Mouse (Mus musculus) T-helper 1 cell (primary cell): Measurements from ENCODE around the gene Rasgrp1.

Source experiments
- in situ Hi-C: fragments of 300-600 bp; cut with MboI, MseI; formaldehyde crosslinking; loops from one replicate; pipeline ENCODE4 v1.15.1; 2025; ENCODE audit warnings: high pct_unique_total_duplicates

Rasgrp1 gene

GRCm38 (mm10) chr2:117255415-117255814, 87.4 kb downstream of the Rasgrp1 start:
- in situ Hi-C loops, result no loop called here

- in situ Hi-C loops, result loop anchor here (5.0 kb wide), 1 partner anchor 52 kb away; no protein-coding TSS in a partner anchor
Observed at GRCm38 (mm10) chr2:117250001-117250510, 92.7 kb downstream of the Rasgrp1 start.

GRCm38 (mm10) chr2:117249255-117250000, 93.4 kb downstream of the Rasgrp1 start, which contains the start of gene Fam98b:
Gene Fam98b, plus strand, starts transcription at chr2:117249739.
- in situ Hi-C loops, result loop anchor here (25.0 kb wide), 1 partner anchor 1412 kb away; no protein-coding TSS in a partner anchor

- in situ Hi-C loops, result loop anchor here (25.0 kb wide), 1 partner anchor 1405 kb away; no protein-coding TSS in a partner anchor
Observed at GRCm38 (mm10) chr2:117241953-117242352, 100.8 kb downstream of the Rasgrp1 start.

GRCm38 (mm10) chr2:117231257-117231656, 111.5 kb downstream of the Rasgrp1 start:
- in situ Hi-C loops, result loop anchor here (5.0 to 25.0 kb wide), 2 partner anchors 334 to 1394 kb away; no protein-coding TSS in a partner anchor

GRCm38 (mm10) chr2:117230261-117230660, 112.5 kb downstream of the Rasgrp1 start:
- in situ Hi-C loops, result loop anchor here (5.0 to 25.0 kb wide), 2 partner anchors 333 to 1393 kb away; no protein-coding TSS in a partner anchor
